Mouse (Mus musculus) ovary, postnatal 14 days (tissue): ENCODE measurements around the gene Gm28308.

Experiments used
- DNase-seq: peaks from one replicate; pipeline ENCODE4 v3.0.0; 2022; ENCODE audit warnings: low spot score

Gm28308 gene

GRCm38 (mm10) chr6:52213119-52213986, at the start of gene Gm28308, which contains the start of gene Hoxa3:
Gene Gm28308 (minus strand): TSS chr6:52213339.
Gene Hoxa3 (minus strand): TSS chr6:52213336.
- DNase-seq: no peak

- DNase-seq: no peak
Observed at GRCm38 (mm10) chr6:52262463-52263320, 49.6 kb upstream of the Gm28308 start.

GRCm38 (mm10) chr6:52261751-52262462, 48.8 kb upstream of the Gm28308 start:
- DNase-seq: no peak

GRCm38 (mm10) chr6:52260654-52261575, 47.8 kb upstream of the Gm28308 start, which contains the start of gene Hoxa13:
Gene Hoxa13 (minus strand): TSS chr6:52260880.
- no peak for DNase-seq

GRCm38 (mm10) chr6:52259811-52260261, 46.7 kb upstream of the Gm28308 start:
- DNase-seq: no peak

- no peak for DNase-seq
Observed at GRCm38 (mm10) chr6:52259081-52259790, 46.1 kb upstream of the Gm28308 start.

GRCm38 (mm10) chr6:52256956-52257355, 43.8 kb upstream of the Gm28308 start:
- peak; percentile 77 for DNase-seq

- no peak for DNase-seq
Observed at GRCm38 (mm10) chr6:52253511-52254500, 40.7 kb upstream of the Gm28308 start.

- no peak for DNase-seq
Observed at GRCm38 (mm10) chr6:52252775-52253376, 39.7 kb upstream of the Gm28308 start.

GRCm38 (mm10) chr6:52252016-52252774, 39.1 kb upstream of the Gm28308 start:
- no peak for DNase-seq

- DNase-seq: no peak
Observed at GRCm38 (mm10) chr6:52251177-52251879, 38.2 kb upstream of the Gm28308 start.

- DNase-seq: no peak
Observed at GRCm38 (mm10) chr6:52249826-52250225, 36.7 kb upstream of the Gm28308 start.

GRCm38 (mm10) chr6:52249415-52249738, 36.2 kb upstream of the Gm28308 start:
- no peak for DNase-seq

- no peak for DNase-seq
Observed at GRCm38 (mm10) chr6:52248638-52249414, 35.7 kb upstream of the Gm28308 start.

GRCm38 (mm10) chr6:52247766-52248637, 34.9 kb upstream of the Gm28308 start:
- no peak for DNase-seq
